Mouse (Mus musculus): ENCODE data around the gene Pde4b. TPM values are rescaled to one million over a fixed set of nuclear protein-coding genes. Genes with fewer than 3 reads are reported as not detected.

Gene Pde4b
- polyA plus RNA-seq, 1 experiment from 2014 or later = 5.6 TPM

DNA sequence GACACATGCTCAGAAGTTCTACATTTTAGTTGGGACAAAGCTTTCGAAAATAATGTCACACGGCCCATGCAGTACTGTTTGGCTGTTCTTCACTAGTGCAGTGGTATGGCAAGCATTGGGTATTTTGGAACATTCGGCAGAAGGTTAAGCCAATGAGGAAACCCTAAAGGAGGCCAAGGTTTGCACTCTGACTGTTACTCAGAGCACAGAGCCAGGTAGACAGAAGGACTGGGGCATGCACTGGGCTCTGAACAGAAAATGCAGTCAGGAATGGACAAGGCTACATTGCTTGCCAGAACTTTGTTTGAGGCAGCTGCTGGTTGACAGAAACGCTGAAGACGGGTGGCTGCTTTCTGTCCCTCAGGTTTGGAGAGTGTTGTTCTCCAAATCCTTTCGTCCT lies 19.4 kb downstream of the Pde4b start:
- Histone ChIP-seq H3K9me3 (replicated peaks) (no peaks in the 10 kb centered on the region), H3K4me3 (no peak overlapping the region), H3K27ac (replicated peaks) (no peak overlapping the region), H3K27me3 (ENCODE audit: low read depth, poor library complexity, severe bottlenecking) (no peaks in the 10 kb centered on the region), H3K4me1 (no peaks in the 10 kb centered on the region), H3K36me3 (no peaks in the 10 kb centered on the region)
- 89% methylated on average over 6 of the region's 6 CpGs for WGBS
- no peak for DNase-seq (ENCODE audit: low spot score)

DNA sequence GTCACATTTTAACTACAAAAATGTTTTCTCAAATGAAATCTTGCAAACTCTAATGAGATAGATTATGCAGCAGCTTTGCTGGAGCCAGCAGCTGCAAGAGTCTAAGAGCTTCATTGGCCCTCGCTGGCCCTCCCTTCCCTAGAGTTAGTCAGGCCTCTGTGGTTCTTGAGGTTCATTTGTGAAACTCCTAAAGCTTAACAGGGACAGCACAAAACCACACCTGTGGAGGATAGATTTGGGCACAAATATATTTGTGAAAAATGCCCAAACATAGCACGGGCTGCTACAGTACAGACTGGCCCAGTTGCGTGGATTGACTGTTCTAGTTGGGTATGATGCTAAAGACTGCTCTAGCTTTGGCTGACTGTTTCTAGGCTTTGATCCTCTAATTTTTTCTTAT lies 32.1 kb downstream of the Pde4b start:
- H3K4me1 ChIP-seq = no peaks in the 10 kb centered on the region
- no peaks in the 10 kb centered on the region for H3K27me3 ChIP-seq (ENCODE audit: low read depth, poor library complexity, severe bottlenecking)
- H3K4me3 ChIP-seq = no peak overlapping the region
- H3K9me3 ChIP-seq (replicated peaks) = no peaks in the 10 kb centered on the region
- no peaks in the 10 kb centered on the region for H3K36me3 ChIP-seq
- DNase-seq (ENCODE audit: low spot score) = no peak
- WGBS = 94% methylated on average over 3 of the region's 3 CpGs
- H3K27ac ChIP-seq (replicated peaks) = no peak overlapping the region

DNA sequence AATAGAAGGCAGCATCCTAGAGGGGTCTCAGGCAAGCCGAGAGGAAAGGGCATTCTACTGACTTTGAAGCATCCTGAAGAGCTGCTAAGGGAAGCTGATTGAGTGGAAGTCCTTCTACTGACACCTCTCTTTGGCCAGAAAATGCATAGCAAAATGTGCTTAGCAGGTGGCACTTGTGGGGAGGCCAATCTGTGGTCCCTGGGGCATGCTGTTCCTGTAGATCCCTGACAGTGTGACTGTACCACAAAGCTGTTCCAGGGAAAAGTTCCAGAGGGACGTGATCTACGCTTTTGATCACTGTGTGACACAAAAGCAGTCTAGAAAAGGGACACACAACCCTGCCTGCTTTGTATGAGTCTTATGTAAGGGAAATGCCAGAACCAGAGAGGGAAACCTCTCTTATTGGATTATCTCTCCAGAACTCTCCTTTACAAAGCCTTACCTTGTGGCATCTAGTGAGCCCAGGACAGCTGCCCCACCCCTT lies 49.1 kb downstream of the Pde4b start:
- DNase-seq (ENCODE audit: low spot score) = no peak
- Histone ChIP-seq H3K4me1 (no peaks in the 10 kb centered on the region), H3K4me3 (no peak overlapping the region), H3K36me3 (no peaks in the 10 kb centered on the region), H3K27ac (replicated peaks) (no peak overlapping the region), H3K9me3 (replicated peaks) (no peaks in the 10 kb centered on the region), H3K27me3 (ENCODE audit: low read depth, poor library complexity, severe bottlenecking) (no peaks in the 10 kb centered on the region)
- WGBS = 79% methylated on average over 3 of the region's 3 CpGs

DNA sequence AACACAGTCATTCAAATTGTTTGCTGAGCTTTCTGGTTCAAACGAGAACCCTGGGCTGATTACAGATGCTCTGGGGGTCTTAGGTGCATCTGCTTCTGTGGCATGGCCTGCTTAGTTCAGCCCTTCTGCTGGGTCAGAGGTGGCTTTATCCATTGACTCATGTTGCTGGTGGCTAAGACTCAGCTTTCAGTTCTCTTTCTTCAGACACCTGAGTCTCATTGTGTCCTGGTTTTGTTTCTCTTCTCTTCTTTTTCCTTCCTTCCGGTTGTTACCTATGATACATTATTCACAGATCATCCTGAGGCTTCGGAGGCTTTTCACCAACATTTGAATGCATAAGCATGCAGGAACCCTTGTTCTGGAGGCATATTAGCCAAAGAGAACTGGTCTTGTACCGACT lies 51.0 kb downstream of the Pde4b start:
- Histone ChIP-seq H3K9me3 (replicated peaks) (no peaks in the 10 kb centered on the region), H3K36me3 (no peaks in the 10 kb centered on the region), H3K27me3 (ENCODE audit: low read depth, poor library complexity, severe bottlenecking) (no peaks in the 10 kb centered on the region), H3K4me3 (no peak overlapping the region), H3K4me1 (no peaks in the 10 kb centered on the region), H3K27ac (replicated peaks) (no peak overlapping the region)
- WGBS = 80% methylated on average over 4 of the region's 4 CpGs
- no peak for DNase-seq (ENCODE audit: low spot score)

DNA sequence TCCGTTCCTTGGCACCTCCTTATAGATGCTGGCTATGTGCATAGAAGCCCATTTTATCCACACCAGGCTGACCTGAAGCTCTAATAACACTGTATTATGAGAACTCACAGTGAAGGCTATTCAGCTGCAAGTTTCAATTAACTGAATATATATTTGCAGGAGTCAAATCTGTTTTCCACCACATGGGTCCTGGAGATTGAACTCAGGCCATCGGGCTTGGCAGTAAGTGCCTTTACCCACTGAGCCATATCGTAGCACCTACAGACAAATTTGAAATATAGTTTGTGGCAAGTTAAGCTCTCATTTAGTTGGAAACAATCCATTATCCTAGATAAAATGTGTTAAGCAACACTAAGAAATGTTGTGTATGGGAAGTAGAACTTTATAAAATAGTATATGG lies 53.9 kb downstream of the Pde4b start:
- no peak overlapping the region for H3K4me3 ChIP-seq
- H3K27ac ChIP-seq (replicated peaks) = no peak overlapping the region
- no peaks in the 10 kb centered on the region for H3K27me3 ChIP-seq (ENCODE audit: low read depth, poor library complexity, severe bottlenecking)
- no peaks in the 10 kb centered on the region for H3K4me1 ChIP-seq
- no peak for DNase-seq (ENCODE audit: low spot score)
- 92% methylated on average over 3 of the region's 3 CpGs for WGBS
- H3K36me3 ChIP-seq = no peaks in the 10 kb centered on the region
- no peaks in the 10 kb centered on the region for H3K9me3 ChIP-seq (replicated peaks)

DNA sequence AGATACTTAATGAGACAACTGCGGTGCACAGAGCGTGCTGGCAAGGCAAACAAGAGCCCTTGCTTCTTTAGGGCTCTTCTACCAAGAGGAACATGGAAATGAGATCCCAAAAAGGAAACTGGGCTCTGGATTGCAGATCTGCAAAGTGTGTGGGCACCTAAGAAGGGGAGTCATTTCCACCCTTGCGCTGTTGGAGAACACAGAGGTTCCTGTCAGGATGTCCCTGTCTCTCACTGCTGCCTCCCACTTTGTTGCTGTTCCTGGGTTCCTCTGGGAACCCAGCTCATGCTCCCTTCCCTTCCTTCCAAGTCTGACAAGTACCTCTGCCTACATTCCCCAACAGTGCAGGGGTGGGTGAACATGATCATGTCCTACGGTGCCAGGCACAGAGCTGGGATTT lies 61.4 kb downstream of the Pde4b start:
- no peak for DNase-seq (ENCODE audit: low spot score)
- 78% methylated on average over 4 of the region's 4 CpGs for WGBS
- peaks cover 5% of the 10 kb centered on the region for H3K4me1 ChIP-seq
- no peak overlapping the region for H3K4me3 ChIP-seq
- no peaks in the 10 kb centered on the region for H3K27me3 ChIP-seq (ENCODE audit: low read depth, poor library complexity, severe bottlenecking)
- no peaks in the 10 kb centered on the region for H3K9me3 ChIP-seq (replicated peaks)
- no peaks in the 10 kb centered on the region for H3K36me3 ChIP-seq
- H3K27ac ChIP-seq (replicated peaks) = no peak overlapping the region

DNA sequence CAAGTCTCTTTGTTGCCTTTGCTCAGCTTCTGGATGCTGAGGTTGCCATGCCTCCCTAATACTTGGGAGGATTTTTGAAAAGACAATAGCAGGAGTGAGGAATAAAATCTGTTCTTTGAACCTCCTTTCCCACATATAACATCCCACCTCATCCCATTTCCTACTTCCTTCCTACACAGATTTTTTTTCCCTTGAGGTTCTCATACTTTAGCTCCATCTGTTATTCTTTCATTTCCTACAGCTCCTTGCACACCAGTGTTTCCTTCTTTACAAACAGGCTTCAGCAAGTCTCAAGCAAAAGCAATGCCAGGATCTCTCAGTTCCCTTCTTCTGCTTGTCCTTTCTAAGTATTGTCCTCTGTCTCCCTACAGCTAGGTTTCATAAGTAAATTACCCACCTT lies 71.8 kb downstream of the Pde4b start:
- Histone ChIP-seq H3K4me1 (no peaks in the 10 kb centered on the region), H3K27ac (replicated peaks) (no peak overlapping the region), H3K4me3 (no peak overlapping the region), H3K27me3 (ENCODE audit: low read depth, poor library complexity, severe bottlenecking) (no peaks in the 10 kb centered on the region), H3K36me3 (no peaks in the 10 kb centered on the region), H3K9me3 (replicated peaks) (no peaks in the 10 kb centered on the region)
- DNase-seq (ENCODE audit: low spot score) = no peak

DNA sequence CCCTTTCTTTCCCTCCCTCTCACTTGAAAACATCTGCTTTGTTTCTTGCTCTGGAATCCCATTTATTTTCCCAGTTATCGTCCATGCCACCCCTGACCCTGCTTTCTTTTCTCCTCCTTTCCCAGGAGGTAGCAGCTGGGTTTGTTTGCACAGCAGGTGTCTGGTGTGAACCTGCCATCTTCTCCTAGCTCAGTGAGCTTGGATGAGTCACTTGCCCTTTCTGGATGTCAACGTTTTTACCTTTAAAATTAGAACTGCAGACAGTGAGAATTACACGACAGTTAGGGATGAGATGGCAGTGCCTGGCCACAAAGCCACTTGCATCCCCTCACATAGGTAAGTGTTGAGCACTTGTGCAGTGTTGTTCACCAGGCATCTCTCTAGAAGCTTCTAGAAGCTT lies 84.3 kb downstream of the Pde4b start:
- H3K27me3 ChIP-seq (ENCODE audit: low read depth, poor library complexity, severe bottlenecking) = no peaks in the 10 kb centered on the region
- H3K4me3 ChIP-seq = no peak overlapping the region
- peaks cover 3% of the 10 kb centered on the region for H3K4me1 ChIP-seq
- H3K9me3 ChIP-seq (replicated peaks) = no peaks in the 10 kb centered on the region
- no peak for DNase-seq (ENCODE audit: low spot score)
- H3K27ac ChIP-seq (replicated peaks) = no peak overlapping the region
- no peaks in the 10 kb centered on the region for H3K36me3 ChIP-seq
- 59% methylated on average over 3 of the region's 3 CpGs for WGBS

DNA sequence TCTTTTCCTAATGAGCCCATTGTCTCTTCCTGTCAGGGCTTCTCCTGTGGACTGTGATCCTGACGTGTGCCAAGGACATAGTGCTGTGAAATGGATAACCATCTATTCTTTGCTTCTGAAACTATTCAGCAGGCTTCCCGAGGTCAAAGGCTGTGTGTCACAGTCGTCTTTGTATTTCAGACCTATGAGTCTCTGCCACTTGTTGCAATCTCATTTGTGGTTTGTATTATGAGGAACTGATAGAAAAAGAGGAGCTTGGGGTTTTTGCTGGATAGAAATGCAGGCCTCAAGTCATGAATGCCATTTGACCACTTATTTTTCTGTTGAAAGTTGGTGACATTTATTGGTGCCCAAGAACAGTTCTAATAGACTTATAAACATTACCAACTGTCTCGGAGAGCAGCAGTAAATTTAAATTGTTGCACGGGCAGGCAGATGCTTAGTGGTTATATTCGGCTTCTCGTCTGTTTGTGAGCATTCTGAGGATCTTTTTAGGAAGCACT lies 85.4 kb downstream of the Pde4b start:
- 71% methylated on average over 7 of the region's 7 CpGs for WGBS
- no peak overlapping the region for H3K4me3 ChIP-seq
- no peaks in the 10 kb centered on the region for H3K36me3 ChIP-seq
- H3K27ac ChIP-seq (replicated peaks) = no peak overlapping the region
- no peak for DNase-seq (ENCODE audit: low spot score)
- no peaks in the 10 kb centered on the region for H3K27me3 ChIP-seq (ENCODE audit: low read depth, poor library complexity, severe bottlenecking)
- no peaks in the 10 kb centered on the region for H3K9me3 ChIP-seq (replicated peaks)
- peaks cover 3% of the 10 kb centered on the region for H3K4me1 ChIP-seq

DNA sequence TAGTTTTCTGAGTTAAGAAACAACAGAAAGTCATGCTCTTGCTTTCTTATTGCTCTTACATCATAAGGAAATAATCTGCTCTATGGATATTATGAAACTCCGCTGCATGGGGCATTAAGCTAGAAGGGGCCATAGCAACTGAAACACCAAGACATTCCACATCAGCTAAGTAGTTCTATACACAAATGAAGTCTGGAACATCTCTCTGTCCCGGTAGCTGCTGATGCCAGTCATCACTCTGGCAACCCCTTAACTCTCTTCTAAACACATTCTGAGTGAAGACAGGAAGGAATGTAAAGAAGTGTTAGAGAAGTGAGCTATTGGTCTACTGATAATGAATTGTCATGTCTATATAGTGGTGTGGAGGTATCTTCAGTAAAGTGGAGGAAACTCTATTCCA lies 88.6 kb downstream of the Pde4b start:
- Histone ChIP-seq H3K4me1 (peaks cover 3% of the 10 kb centered on the region), H3K9me3 (replicated peaks) (no peaks in the 10 kb centered on the region), H3K36me3 (no peaks in the 10 kb centered on the region), H3K27me3 (ENCODE audit: low read depth, poor library complexity, severe bottlenecking) (no peaks in the 10 kb centered on the region), H3K4me3 (no peak overlapping the region), H3K27ac (replicated peaks) (no peak overlapping the region)
- no peak for DNase-seq (ENCODE audit: low spot score)
- 77% methylated on average over 2 of the region's 2 CpGs for WGBS

DNA sequence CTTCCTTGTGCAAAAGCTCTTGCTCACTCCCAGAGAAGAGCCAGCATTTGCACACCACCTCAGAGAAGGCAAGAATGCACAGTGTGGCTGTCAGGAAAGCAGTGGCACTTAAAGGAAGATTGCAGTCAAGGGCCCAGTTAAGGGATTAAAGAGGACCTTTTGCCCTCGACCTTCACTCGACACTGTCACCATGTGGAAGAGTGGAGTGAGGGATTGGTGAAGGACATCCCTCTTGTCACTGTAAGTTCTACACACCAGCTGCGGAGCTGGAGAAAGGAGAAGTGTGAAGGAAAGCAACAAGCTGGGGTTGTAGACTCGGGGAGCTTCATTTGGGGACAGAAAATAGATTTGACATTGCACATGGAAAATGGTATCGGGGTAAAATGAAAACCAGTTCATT lies 89.9 kb downstream of the Pde4b start:
- 80% methylated on average over 5 of the region's 5 CpGs for WGBS
- H3K36me3 ChIP-seq = no peaks in the 10 kb centered on the region
- no peaks in the 10 kb centered on the region for H3K27me3 ChIP-seq (ENCODE audit: low read depth, poor library complexity, severe bottlenecking)
- no peaks in the 10 kb centered on the region for H3K9me3 ChIP-seq (replicated peaks)
- no peak overlapping the region for H3K27ac ChIP-seq (replicated peaks)
- no peak for DNase-seq (ENCODE audit: low spot score)
- peaks cover 3% of the 10 kb centered on the region for H3K4me1 ChIP-seq
- no peak overlapping the region for H3K4me3 ChIP-seq

DNA sequence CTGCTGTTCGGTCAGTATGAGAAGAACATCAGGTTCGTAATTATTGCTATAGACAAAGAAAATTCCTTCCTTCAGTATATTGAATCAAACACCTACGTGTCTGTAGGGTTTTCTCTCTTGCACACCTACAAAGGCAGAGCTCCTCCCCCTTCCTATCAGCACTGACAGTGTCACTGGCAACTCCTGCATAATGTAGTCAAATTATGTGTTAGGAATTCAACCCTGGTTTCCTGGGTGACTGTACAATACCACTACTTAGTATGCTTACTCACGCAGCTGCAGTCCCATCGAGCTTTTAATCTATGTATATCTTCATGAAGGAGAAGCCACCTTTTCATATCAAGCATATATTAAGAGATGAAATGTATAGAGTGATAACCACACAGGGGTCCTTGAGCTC lies 99.5 kb downstream of the Pde4b start:
- no peaks in the 10 kb centered on the region; the same call in 1 of the 2 replicates for H3K9me3 ChIP-seq (replicated peaks)
- H3K27me3 ChIP-seq (ENCODE audit: low read depth, poor library complexity, severe bottlenecking) = no peaks in the 10 kb centered on the region
- DNase-seq (ENCODE audit: low spot score) = no peak
- WGBS = 87% methylated on average over 5 of the region's 5 CpGs
- H3K4me3 ChIP-seq = no peak overlapping the region
- H3K4me1 ChIP-seq = no peaks in the 10 kb centered on the region
- no peak overlapping the region for H3K27ac ChIP-seq (replicated peaks)
- no peaks in the 10 kb centered on the region for H3K36me3 ChIP-seq

DNA sequence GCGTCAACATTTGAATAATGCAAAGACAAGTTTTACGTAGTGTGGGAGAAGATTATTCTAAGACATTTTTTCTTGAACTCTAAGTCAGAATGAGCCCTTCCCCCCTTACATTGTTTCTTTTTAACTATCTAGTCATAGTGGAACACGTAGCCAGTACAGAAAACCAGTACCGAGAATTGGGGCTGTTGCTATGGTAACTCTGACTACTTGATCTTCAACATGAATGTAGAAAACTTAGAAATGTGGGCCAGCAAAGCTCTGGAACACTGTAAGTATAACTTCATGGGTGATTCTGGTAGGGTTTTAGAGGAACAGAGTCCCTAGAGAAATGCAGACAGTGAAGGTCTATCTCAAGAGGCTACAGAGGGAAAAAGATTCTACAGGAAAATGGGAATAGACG lies 110.4 kb downstream of the Pde4b start:
- no peaks in the 10 kb centered on the region for H3K27me3 ChIP-seq (ENCODE audit: low read depth, poor library complexity, severe bottlenecking)
- H3K9me3 ChIP-seq (replicated peaks) = no peaks in the 10 kb centered on the region
- H3K4me1 ChIP-seq = peaks cover 8% of the 10 kb centered on the region
- no peaks in the 10 kb centered on the region for H3K36me3 ChIP-seq
- H3K4me3 ChIP-seq = no peak overlapping the region
- no peak for DNase-seq (ENCODE audit: low spot score)
- no peak overlapping the region for H3K27ac ChIP-seq (replicated peaks)
- 89% methylated on average over 5 of the region's 5 CpGs for WGBS

DNA sequence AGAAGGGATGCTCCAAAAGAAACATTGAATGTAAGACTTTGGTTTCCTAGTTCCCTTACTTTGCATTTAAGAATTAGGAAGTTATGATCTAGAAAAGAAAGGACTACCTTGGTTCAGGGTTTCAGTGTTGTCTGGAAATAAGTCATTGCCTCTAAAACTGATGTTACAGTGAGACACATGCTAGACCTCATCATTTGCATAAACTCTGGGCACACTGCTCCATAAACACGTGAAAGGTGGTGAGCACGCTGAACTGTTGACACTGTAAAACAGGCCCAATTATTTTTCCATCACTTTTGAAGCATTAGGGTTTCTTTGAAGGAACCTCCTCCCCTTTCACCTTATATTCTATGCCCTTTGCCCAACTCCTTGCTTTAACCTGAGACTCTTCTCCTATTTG lies 122.4 kb downstream of the Pde4b start:
- Histone ChIP-seq H3K4me1 (no peaks in the 10 kb centered on the region), H3K27ac (replicated peaks) (no peak overlapping the region), H3K4me3 (no peak overlapping the region), H3K9me3 (replicated peaks) (no peaks in the 10 kb centered on the region), H3K36me3 (no peaks in the 10 kb centered on the region), H3K27me3 (ENCODE audit: low read depth, poor library complexity, severe bottlenecking) (no peaks in the 10 kb centered on the region)
- WGBS = 81% methylated on average over 2 of the region's 2 CpGs
- DNase-seq (ENCODE audit: low spot score) = no peak
